Mouse (Mus musculus) liver, embryonic 12.5 days (tissue): Measurements from ENCODE around the gene Zfp706. TPM values are rescaled to one million over a fixed set of nuclear protein-coding genes. Genes with fewer than 3 reads are reported as not detected.

Experiments used
- ATAC-seq: fragments of 200-750 bp; cut with Nextera tagmentation; 2 replicates; pipeline ENCODE4 v1.8.0; 2017; ENCODE audit warnings: moderate number of reproducible peaks, mild to moderate bottlenecking, moderate library complexity
- H3K27ac ChIP-seq: fragments of 300-500 bp; sonication (generic); 2 replicates; pipeline ENCODE4 v1.5.1; 2016; ENCODE audit warnings: mild to moderate bottlenecking
- H3K27me3 ChIP-seq: fragments of 300-500 bp; sonication (generic); replicated peaks from 2 replicates; pipeline ENCODE4 v1.6.1; 2016; ENCODE audit warnings: mild to moderate bottlenecking, moderate library complexity
- H3K36me3 ChIP-seq: fragments of 300-500 bp; sonication (generic); 2 replicates; pipeline ENCODE4 v1.6.1; 2016; ENCODE audit warnings: mild to moderate bottlenecking, moderate library complexity
- H3K4me1 ChIP-seq: fragments of 300-500 bp; sonication (generic); 2 replicates; pipeline ENCODE4 v1.6.1; 2016
- H3K4me2 ChIP-seq: fragments of 300-500 bp; sonication (generic); 2 replicates; pipeline ENCODE4 v1.6.1; 2016; ENCODE audit warnings: mild to moderate bottlenecking, moderate library complexity
- H3K4me3 ChIP-seq: fragments of 300-500 bp; sonication (generic); 2 replicates; pipeline ENCODE4 v1.5.1; 2016; ENCODE audit warnings: mild to moderate bottlenecking, moderate library complexity
- H3K9ac ChIP-seq: fragments of 300-500 bp; sonication (generic); 2 replicates; pipeline ENCODE4 v1.6.1; 2016; ENCODE audit warnings: mild to moderate bottlenecking, moderate library complexity
- H3K9me3 ChIP-seq: fragments of 300-500 bp; sonication (generic); replicated peaks from 2 replicates; pipeline ENCODE4 v1.6.1; 2016; ENCODE audit warnings: mild to moderate bottlenecking, moderate library complexity
- WGBS: fragments of 180-500 bp; shearing (Covaris S2); methylation state at CpG from one replicate; pipeline ENCODE4 v1.1.7; 2016; ENCODE audit not compliant: insufficient replicate concordance; 5-methylcytosine and 5-hydroxymethylcytosine counted together
- polyA plus RNA-seq: library from polyadenylated mRNA; unstranded; fragments of >200 nt; fragmentation: Nextera tagmentation; extraction: Ambion mirVana; gene quantifications from 2 replicates; pipeline ENCODE4 v1.2.1, GENCODE M21; 2016

Gene Zfp706
- polyA plus RNA-seq, 1 experiment from 2014 or later, result 318 TPM

DNA sequence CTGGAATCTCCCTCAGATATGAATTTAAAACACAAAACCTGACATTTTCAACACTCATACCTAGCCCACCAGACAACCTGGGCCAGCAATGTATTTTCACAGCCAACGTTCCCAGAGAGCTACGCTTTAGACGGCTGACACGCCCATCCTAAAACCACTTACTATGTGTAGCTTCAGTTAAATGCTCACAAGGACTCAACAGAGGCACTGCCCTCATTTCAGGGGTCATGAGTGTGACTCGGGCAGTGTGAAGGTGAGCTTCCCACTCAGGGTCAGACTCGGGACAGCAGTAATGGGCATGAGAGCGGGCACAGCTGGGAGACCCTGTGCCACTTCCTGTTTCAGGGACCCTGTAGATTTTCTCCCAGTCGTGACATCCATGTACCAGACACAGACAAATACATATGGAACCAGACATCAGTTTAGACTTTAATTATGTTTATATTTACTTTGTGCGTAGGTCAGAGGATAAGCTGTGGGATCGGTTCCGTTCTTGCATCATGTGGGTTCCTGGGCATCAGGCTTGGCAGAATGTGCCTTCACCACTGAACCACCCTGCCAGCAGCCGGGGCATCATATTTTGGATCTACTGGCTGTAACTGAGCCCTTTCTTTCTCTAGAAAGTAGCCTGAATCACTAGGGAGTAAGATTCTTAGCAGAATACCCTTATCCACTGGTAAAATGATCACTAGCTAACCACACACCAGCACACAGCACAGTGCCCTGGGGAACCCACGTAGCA, 19.4 kb downstream of the Zfp706 start:
- no peak overlapping the region for H3K4me2 ChIP-seq
- H3K4me1 ChIP-seq, result peaks cover 14% of the 10 kb centered on the region
- no peak for ATAC-seq
- H3K36me3 ChIP-seq, result peaks cover 4% of the 10 kb centered on the region; the same call in 1 of the 2 replicates
- no peaks in the 10 kb centered on the region for H3K27me3 ChIP-seq
- WGBS, result 70% methylated on average over 13 of the region's 13 CpGs
- no peak overlapping the region for H3K4me3 ChIP-seq
- no peak overlapping the region for H3K9ac ChIP-seq
- H3K9me3 ChIP-seq, result no peaks in the 10 kb centered on the region
- H3K27ac ChIP-seq, result no peak overlapping the region

DNA sequence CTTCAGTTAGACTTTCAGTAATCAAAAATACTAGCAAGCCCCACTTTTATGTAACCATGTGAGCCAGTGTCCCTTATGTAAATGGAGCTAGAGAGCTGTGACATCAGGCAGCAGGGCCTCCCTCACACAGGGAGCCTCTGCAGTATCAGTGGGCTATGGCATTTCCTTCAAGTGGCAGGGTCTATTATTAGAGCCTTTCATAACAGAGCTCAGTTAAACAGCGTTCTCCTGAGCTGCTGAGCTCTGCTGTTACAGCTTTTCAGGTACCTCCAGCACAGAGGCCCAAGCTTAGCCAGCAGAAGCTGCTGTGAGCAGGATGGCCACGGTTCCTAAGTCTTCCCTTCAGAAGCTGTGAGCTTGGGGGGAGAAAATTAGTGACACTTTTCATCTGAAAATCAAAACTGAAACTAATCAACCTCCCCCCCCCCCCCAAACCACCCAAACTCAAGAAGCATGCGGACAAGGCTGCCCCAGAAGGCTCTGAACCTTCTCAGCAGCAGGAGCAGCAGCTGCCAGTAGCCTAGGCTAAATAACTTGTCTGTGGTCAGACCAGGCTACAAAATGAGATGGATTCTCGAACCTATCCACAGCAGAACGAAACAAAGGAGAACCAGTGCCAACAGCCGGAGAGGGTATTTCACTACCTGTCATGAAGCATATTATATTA, 20.2 kb downstream of the Zfp706 start:
- Histone ChIP-seq H3K4me3 (no peak overlapping the region), H3K9ac (no peak overlapping the region), H3K36me3 (no peaks in the 10 kb centered on the region), H3K4me1 (peaks cover 14% of the 10 kb centered on the region), H3K27me3 (no peaks in the 10 kb centered on the region), H3K4me2 (peak overlapping the region; percentile 2; the same call in 1 of the 2 replicates), H3K9me3 (no peaks in the 10 kb centered on the region), H3K27ac (0 out of 2 replicates have a peak overlapping the region, but pooled peaks have one; percentile 32)
- ATAC-seq, result no peak
- WGBS, result 55% methylated on average over 6 of the region's 6 CpGs

DNA sequence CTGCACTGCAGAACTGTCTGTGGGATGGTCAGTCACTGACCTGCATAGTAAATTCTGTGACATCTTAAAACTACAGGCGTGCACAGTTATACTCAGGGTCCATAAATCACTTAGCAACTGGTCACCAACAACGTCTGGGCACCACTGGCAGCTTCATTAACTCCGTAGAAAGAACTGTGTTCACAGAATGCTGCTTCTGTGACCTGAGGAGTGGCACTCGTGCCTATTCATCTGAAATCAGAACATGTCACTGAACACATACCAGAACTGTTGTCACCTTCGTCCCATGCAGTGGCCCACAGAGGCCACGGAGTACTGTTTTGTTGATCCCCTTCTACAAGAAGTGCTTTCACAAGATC, 22.0 kb downstream of the Zfp706 start:
- peaks cover 14% of the 10 kb centered on the region for H3K4me1 ChIP-seq
- H3K27me3 ChIP-seq, result no peaks in the 10 kb centered on the region
- H3K27ac ChIP-seq, result no peak overlapping the region
- H3K9me3 ChIP-seq, result no peaks in the 10 kb centered on the region
- H3K4me3 ChIP-seq, result no peak overlapping the region
- WGBS, result 68% methylated on average over 6 of the region's 6 CpGs
- ATAC-seq, result no peak
- no peaks in the 10 kb centered on the region for H3K36me3 ChIP-seq
- H3K4me2 ChIP-seq, result no peak overlapping the region
- no peak overlapping the region for H3K9ac ChIP-seq

DNA sequence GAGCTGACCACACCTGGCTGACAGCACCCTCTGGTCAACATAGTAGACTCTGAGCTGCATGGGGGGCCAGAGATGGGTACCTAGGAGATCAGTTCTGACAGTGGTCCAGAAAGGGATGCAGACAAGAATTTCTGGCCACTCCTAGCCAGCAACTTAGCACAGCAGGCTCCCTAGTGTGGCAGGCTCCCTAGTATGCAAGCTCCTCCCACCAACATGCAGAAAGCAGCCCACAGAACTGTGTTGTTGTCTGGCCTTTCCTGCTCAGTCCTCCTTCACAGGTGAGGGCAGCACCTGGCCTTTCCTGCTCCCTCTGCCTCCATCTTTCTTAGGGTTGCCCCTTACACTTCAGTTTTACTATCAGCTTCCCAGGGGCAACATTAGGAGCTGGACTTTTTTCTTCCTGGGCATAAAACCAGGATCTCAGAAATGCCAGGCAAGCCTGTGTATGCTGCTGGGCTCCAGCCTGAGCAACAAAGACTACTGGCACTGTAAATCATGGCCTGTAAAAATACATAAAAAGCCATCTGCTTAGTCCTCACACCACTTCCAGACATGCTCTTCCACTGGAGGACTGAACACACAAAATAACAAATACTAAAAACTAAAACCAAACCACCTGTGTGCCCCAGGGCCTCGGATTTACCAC, 22.5 kb downstream of the Zfp706 start:
- H3K4me1 ChIP-seq, result peaks cover 18% of the 10 kb centered on the region
- H3K9me3 ChIP-seq, result no peaks in the 10 kb centered on the region

DNA sequence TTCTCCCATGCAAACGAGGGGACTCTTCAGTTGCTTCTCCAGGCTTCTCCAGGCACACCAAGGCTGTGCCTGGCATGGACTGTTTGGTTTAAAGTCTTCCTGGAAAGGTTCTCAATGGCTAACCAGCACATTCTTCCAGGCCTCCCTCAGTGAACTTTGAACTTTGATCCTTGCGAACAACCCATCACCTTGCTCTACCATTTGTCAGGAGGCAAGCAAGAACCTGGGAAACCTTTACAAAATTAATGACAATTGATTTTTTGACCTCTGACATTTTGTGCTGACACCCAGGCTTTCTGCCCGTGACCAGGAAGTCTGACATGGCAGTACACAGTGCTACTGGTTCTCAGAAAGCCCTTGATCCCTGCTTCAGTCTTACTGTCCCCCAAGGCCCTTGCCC, 24.1 kb downstream of the Zfp706 start:
- H3K4me1 ChIP-seq, result peaks cover 23% of the 10 kb centered on the region
- no peaks in the 10 kb centered on the region for H3K9me3 ChIP-seq
- no peak overlapping the region for H3K4me3 ChIP-seq
- no peak overlapping the region for H3K27ac ChIP-seq
- no peak overlapping the region for H3K4me2 ChIP-seq
- H3K9ac ChIP-seq, result no peak overlapping the region
- 65% methylated on average over 3 of the region's 3 CpGs for WGBS
- H3K36me3 ChIP-seq, result no peaks in the 10 kb centered on the region
- H3K27me3 ChIP-seq, result no peaks in the 10 kb centered on the region
- ATAC-seq, result no peak

More for the DNA sequence above, 22.5 kb downstream of the Zfp706 start:
- Histone ChIP-seq H3K36me3 (no peaks in the 10 kb centered on the region), H3K27me3 (no peaks in the 10 kb centered on the region), H3K27ac (no peak overlapping the region), H3K4me3 (no peak overlapping the region), H3K4me2 (no peak overlapping the region), H3K9ac (no peak overlapping the region)
- ATAC-seq, result no peak
- 51% methylated on average over 1 of the region's 1 CpGs for WGBS

DNA sequence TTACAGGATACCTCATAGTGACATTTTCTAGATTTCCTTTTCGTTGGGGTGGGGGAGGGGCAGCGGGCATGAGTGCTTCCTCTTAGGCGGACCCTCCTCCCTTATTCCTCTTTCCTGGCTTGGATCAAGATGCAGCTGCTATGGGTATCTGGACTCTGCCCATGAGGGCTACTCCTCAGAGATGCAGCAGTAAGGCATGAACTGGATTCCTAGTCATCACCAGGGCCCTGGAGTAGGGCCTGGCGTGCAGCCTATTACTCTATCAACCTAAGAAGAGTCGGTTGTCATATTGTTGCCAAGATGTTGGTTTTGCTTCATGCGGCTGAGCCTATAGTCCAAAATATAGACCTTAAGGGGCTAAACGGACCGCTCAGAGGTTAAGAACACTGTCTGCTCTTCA, 27.3 kb downstream of the Zfp706 start:
- Histone ChIP-seq H3K36me3 (no peaks in the 10 kb centered on the region), H3K4me2 (peak overlapping the region; percentile 67), H3K27ac (no peak overlapping the region), H3K9ac (peak overlapping the region; percentile 36), H3K9me3 (no peaks in the 10 kb centered on the region), H3K4me3 (peak overlapping the region; percentile 40), H3K27me3 (no peaks in the 10 kb centered on the region), H3K4me1 (peaks cover 19% of the 10 kb centered on the region)
- WGBS, result 43% methylated on average over 8 of the region's 8 CpGs
- no peak for ATAC-seq

DNA sequence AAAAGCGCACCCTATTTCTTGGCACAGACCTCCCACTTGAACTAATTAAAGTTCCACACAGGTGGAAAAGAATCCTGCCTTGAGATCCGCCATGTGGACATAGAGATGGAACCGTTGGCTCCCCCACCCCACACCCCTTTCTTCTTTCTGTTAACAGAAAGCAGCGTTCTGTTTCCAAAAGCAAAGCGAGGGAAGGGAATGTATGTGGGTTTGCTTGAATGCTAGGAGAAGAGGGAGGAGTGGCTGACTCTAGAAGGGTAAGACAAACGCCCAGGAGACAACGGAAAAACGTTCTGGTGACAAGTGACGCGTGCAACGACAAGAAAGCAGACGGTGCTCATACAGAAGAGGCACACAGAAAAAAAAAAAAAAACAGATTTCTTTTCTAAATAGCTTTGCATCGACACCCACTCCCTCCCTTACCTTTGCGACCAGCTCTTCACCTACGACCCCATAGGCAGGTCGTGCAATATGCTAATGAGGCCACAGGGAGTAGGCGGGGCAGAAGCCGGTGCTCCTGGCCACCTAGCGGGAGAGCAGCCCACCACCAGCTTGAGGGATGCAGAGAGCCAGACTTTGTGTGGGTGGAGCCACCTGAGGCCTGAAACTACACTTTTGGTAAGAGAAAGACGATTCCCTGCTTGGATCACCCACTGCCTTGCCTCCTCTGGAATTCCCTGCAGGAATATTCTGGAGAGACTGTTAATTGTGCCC, 27.9 kb downstream of the Zfp706 start:
- peak overlapping the region; percentile 36 for H3K9ac ChIP-seq
- WGBS, result 8% methylated on average over 20 of the region's 20 CpGs

DNA sequence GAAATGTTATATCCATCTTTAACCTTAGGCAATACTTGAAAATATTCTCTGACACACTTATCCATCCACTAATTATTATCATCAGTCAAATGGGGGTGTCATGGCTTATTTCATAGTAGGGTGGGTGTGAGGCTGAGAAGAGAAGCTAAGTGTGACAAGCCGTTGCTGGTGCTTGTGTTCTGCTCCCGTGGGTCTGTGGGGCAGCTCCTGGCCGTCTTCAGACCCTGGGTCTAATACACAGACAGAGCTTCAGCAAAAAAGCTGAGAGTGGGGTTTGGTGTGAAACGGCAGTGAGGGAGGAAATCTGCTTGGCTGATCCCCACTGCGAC, 28.4 kb downstream of the Zfp706 start:
- Histone ChIP-seq H3K9me3 (no peaks in the 10 kb centered on the region), H3K4me3 (peak overlapping the region; percentile 40; the same call in 1 of the 2 replicates), H3K27me3 (no peaks in the 10 kb centered on the region), H3K27ac (no peak overlapping the region), H3K9ac (peak overlapping the region; percentile 6; the same call in 1 of the 2 replicates), H3K36me3 (no peaks in the 10 kb centered on the region), H3K4me2 (peak overlapping the region; percentile 67; the same call in 1 of the 2 replicates), H3K4me1 (peaks cover 30% of the 10 kb centered on the region)
- 43% methylated on average over 5 of the region's 5 CpGs for WGBS
- no peak for ATAC-seq

More for the DNA sequence above, 27.9 kb downstream of the Zfp706 start:
- H3K9me3 ChIP-seq, result no peaks in the 10 kb centered on the region
- H3K4me1 ChIP-seq, result peaks cover 25% of the 10 kb centered on the region
- H3K27me3 ChIP-seq, result no peaks in the 10 kb centered on the region
- H3K27ac ChIP-seq, result no peak overlapping the region
- ATAC-seq, result peak; percentile 75; the same call in 1 of the 2 replicates
- H3K4me2 ChIP-seq, result peak overlapping the region; percentile 67
- no peaks in the 10 kb centered on the region for H3K36me3 ChIP-seq
- peak overlapping the region; percentile 40 for H3K4me3 ChIP-seq

DNA sequence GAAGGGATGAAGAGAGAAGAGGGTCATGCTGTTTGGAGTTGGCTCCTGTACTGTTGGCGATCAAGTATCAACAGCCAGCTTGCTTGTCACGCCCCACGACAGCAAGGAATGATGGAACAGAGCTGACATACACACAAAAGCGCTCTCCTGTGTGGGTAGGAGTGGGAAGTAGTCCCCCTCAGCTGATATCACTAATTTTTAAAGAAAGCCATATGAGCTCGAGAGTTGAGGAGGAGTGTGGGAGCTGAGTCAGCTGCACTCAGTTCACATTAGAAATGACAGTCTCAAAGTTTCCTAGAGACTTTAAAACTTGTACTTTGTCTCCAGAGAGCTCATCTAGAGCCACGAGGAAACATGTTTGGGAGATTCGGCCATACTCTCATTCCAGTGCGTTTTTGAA, 29.8 kb downstream of the Zfp706 start:
- 0 out of 2 replicates have a peak, but pooled peaks cover 2% of the 10 kb centered on the region for H3K27me3 ChIP-seq
- H3K4me3 ChIP-seq, result no peak overlapping the region
- no peaks in the 10 kb centered on the region for H3K9me3 ChIP-seq
- H3K27ac ChIP-seq, result no peak overlapping the region
- H3K9ac ChIP-seq, result no peak overlapping the region
- 61% methylated on average over 8 of the region's 8 CpGs for WGBS
- H3K4me1 ChIP-seq, result peaks cover 43% of the 10 kb centered on the region
- H3K4me2 ChIP-seq, result no peak overlapping the region
- no peak for ATAC-seq
- no peaks in the 10 kb centered on the region for H3K36me3 ChIP-seq

DNA sequence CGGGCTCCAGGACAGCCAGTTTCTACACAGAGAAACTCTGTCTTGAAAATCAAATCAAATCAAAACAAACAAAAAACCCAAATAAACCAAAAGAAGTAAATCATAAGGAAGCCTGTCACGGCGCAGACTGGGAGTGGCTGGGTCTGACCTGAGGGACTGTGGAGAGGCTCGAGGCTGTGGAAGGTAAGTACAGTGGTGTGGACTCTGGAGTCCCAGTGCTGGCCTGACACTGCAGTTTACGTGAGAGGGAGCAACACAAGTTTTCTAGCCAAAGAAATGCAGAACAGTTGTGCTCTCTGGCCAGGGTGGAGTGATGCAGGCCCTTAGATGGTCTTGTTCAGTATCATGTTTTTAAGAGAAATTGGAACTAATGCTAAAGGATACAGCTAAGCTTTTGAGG, 31.9 kb downstream of the Zfp706 start:
- Histone ChIP-seq H3K27me3 (peaks cover 4% of the 10 kb centered on the region; the same call in 1 of the 2 replicates), H3K36me3 (no peaks in the 10 kb centered on the region), H3K4me2 (no peak overlapping the region), H3K4me1 (peaks cover 43% of the 10 kb centered on the region), H3K4me3 (no peak overlapping the region), H3K9me3 (no peaks in the 10 kb centered on the region), H3K9ac (no peak overlapping the region), H3K27ac (no peak overlapping the region)
- 66% methylated on average over 5 of the region's 5 CpGs for WGBS
- ATAC-seq, result no peak

DNA sequence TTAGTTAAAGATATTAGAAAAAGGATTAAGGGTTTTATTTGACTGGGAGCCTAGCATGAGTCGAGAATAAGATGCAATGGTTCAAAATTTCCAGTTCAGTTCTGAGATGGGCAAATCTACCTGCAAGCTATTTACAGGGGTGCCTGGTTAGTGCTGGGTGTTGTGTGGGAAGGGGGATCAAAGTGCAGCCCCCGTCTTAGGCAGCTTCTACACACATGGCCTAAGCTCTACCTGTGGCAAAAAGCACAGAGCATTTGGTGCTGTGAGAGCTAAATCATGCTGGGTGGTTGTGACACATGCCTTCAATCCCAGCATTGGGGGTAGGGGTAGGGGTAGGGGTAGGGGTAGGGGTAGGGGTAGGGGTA, 32.3 kb downstream of the Zfp706 start:
- Histone ChIP-seq H3K4me2 (no peak overlapping the region), H3K9me3 (no peaks in the 10 kb centered on the region), H3K27me3 (peaks cover 4% of the 10 kb centered on the region; the same call in 1 of the 2 replicates), H3K27ac (no peak overlapping the region), H3K4me1 (peaks cover 40% of the 10 kb centered on the region), H3K9ac (no peak overlapping the region), H3K4me3 (no peak overlapping the region), H3K36me3 (no peaks in the 10 kb centered on the region)
- 55% methylated on average over 2 of the region's 2 CpGs for WGBS
- ATAC-seq, result no peak
